Mouse (Mus musculus) heart, postnatal 0 days (tissue): Measurements from ENCODE around the gene Tmem248.

Experiments used
- CTCF ChIP-seq: IDR thresholded peaks from 2 replicates; pipeline ENCODE4 v1.5.1; 2016; ENCODE audit warnings: antibody characterized with exemption, control low read depth, low read depth
- EP300 ChIP-seq: IDR thresholded peaks from 2 replicates; pipeline ENCODE4 v1.6.1; 2016; ENCODE audit warnings: antibody characterized with exemption, low read depth

- no peak for TF ChIP-seq CTCF
- TF ChIP-seq EP300 = no peak
Observed at GRCm38 (mm10) chr5:130191865-130192264, 25.0 kb upstream of the Tmem248 start.
